Mouse (Mus musculus) midbrain, embryonic 15.5 days (tissue): ENCODE results near the gene Limch1. TPM values are rescaled to one million over a fixed set of nuclear protein-coding genes. Genes with fewer than 3 reads are reported as not detected.

Experiments used
- ATAC-seq: fragments of 200-750 bp; cut with Nextera tagmentation; replicated peaks from 2 replicates; pipeline ENCODE4 v1.8.0; 2017; ENCODE audit warnings: moderate TSS enrichment
- H3K27ac ChIP-seq: fragments of 300-500 bp; sonication (generic); 2 replicates; pipeline ENCODE4 v1.5.1; 2015; ENCODE audit warnings: mild to moderate bottlenecking, inconsistent platforms
- H3K27me3 ChIP-seq: fragments of 300-500 bp; sonication (generic); replicated peaks from 2 replicates; pipeline ENCODE4 v1.6.1; 2015; ENCODE audit warnings: inconsistent platforms
- H3K36me3 ChIP-seq: fragments of 300-500 bp; sonication (generic); replicated peaks from 2 replicates; pipeline ENCODE4 v1.6.1; 2015; ENCODE audit warnings: inconsistent platforms
- H3K4me1 ChIP-seq: fragments of 300-500 bp; sonication (generic); 2 replicates; pipeline ENCODE4 v1.6.1; 2015; ENCODE audit warnings: inconsistent platforms
- H3K4me2 ChIP-seq: fragments of 300-500 bp; sonication (generic); 2 replicates; pipeline ENCODE4 v1.6.1; 2015; ENCODE audit warnings: inconsistent platforms, mild to moderate bottlenecking, moderate library complexity
- H3K4me3 ChIP-seq: fragments of 300-500 bp; sonication (generic); 2 replicates; pipeline ENCODE4 v1.5.1; 2015; ENCODE audit warnings: mild to moderate bottlenecking, inconsistent platforms
- H3K9ac ChIP-seq: fragments of 300-500 bp; sonication (generic); 2 replicates; pipeline ENCODE4 v1.6.1; 2015; ENCODE audit warnings: mild to moderate bottlenecking, inconsistent platforms
- H3K9me3 ChIP-seq: fragments of 300-500 bp; sonication (generic); 2 replicates; pipeline ENCODE4 v1.6.1; 2016; ENCODE audit warnings: inconsistent platforms
- WGBS: fragments of 180-500 bp; shearing (Covaris S2); methylation state at CpG from one replicate; pipeline ENCODE4 v1.1.7; 2015; ENCODE audit warnings: mixed read lengths; 5-methylcytosine and 5-hydroxymethylcytosine counted together
- polyA plus RNA-seq: library from polyadenylated mRNA; unstranded; fragments of >200 nt; fragmentation: Nextera tagmentation; extraction: Ambion mirVana; gene quantifications from 2 replicates; pipeline ENCODE4 v1.2.1, GENCODE M21; 2015

The Limch1 gene
- polyA plus RNA-seq, 1 experiment from 2014 or later = 47.6 TPM

DNA sequence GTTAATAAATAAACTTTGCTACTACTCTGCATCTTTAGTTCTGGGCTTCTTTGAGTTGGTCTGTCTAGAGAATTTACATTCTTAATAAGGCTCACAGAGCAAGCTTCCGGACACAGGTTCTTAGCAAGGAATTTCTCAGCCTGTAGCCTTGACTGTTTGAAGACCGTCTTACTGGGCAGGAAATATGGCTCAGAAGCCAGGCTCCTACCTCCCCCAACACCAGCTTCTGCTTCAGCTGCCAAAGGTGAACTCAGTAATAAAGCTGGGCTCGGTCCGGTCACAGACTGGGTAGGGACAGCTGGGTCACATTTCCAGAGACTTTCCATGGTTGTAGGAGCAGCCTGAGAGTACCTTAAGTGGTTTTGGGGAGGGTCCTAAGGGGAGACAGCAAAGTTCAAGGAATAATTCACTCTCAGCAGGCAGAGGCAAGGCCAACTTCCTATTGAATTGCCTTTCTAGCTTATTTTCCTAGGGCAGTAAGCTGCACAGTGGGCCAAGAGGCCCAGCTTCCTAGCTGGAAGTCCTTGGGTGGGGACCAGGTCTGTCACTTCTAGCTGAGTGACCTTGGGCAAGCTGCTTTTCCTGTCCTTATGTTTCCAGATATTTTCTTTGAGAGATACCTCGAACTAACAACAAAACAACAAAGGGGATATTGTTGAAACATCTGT is 3.0 kb downstream of the Limch1 start:
- 28% methylated on average over 5 of the region's 5 CpGs for WGBS
- peaks cover 40% of the 10 kb centered on the region for H3K4me1 ChIP-seq
- H3K4me2 ChIP-seq = peak overlapping the region; percentile 80
- ATAC-seq = no peak
- no peaks in the 10 kb centered on the region for H3K9me3 ChIP-seq
- no peaks in the 10 kb centered on the region for H3K36me3 ChIP-seq
- peak overlapping the region; percentile 39; the same call in 1 of the 2 replicates for H3K27ac ChIP-seq
- no peak overlapping the region for H3K4me3 ChIP-seq
- no peak overlapping the region for H3K9ac ChIP-seq
- no peaks in the 10 kb centered on the region for H3K27me3 ChIP-seq

DNA sequence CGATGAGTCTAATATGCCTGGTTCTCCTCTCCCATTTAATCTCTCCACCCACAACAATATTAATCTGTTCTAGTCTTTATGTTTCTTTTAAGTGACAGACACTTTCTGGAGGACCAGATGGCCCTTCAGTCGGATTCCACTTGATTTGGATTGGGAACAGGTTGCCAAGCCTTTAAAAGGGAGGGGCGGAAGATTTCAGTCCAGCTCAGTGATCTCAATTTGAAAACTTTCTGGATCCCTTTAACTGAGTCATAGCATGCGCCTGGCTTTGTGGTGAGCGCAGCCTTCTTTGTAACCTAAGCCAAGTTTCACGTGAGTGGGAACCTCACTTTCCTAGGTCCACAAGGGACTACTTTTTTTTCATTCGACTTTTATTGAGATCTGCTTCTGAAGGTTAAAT is 5.0 kb downstream of the Limch1 start:
- H3K27ac ChIP-seq = no peak overlapping the region
- no peak overlapping the region for H3K4me2 ChIP-seq
- peaks cover 36% of the 10 kb centered on the region for H3K4me1 ChIP-seq
- no peaks in the 10 kb centered on the region for H3K27me3 ChIP-seq
- no peak overlapping the region for H3K4me3 ChIP-seq
- WGBS = 59% methylated on average over 7 of the region's 7 CpGs
- no peak overlapping the region for H3K9ac ChIP-seq
- H3K9me3 ChIP-seq = no peaks in the 10 kb centered on the region
- no peak for ATAC-seq
- H3K36me3 ChIP-seq = no peaks in the 10 kb centered on the region

DNA sequence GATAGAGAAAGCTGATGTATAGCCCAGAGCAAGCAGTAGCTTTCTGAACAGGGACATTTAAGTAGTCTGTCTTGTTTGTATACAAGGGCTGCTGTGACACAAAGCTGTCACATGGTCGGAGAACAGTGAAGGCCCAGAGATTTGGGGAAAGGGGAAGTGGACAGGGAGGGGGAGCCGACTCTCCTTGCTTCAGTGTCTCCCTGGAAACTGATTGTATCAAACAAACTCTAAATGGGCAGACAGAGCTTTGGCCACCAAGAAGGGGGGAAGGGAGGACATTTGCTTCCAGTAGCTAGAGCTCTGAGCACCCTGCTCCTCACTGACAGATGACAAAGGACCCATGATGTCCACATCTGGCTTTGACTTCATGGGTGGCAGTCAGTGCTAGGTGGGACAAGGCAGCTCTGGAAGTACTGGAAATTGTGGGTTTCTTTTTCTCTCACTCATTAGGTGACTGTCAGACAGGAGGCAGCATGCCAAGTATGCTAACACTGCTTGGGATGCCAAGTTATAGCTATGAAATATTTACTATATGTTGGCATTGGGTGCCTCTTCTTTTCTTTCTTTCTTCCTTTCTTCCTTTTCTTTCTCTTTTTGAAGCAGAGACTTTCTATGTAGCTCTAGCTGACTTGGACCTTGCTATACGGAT is 5.8 kb downstream of the Limch1 start:
- no peaks in the 10 kb centered on the region for H3K9me3 ChIP-seq
- H3K27me3 ChIP-seq = no peaks in the 10 kb centered on the region
- H3K36me3 ChIP-seq = no peaks in the 10 kb centered on the region
- no peak overlapping the region for H3K4me3 ChIP-seq
- no peak overlapping the region for H3K27ac ChIP-seq
- no peak overlapping the region for H3K9ac ChIP-seq
- peaks cover 33% of the 10 kb centered on the region for H3K4me1 ChIP-seq
- WGBS = 38% methylated on average over 3 of the region's 3 CpGs
- ATAC-seq = no peak
- H3K4me2 ChIP-seq = no peak overlapping the region

DNA sequence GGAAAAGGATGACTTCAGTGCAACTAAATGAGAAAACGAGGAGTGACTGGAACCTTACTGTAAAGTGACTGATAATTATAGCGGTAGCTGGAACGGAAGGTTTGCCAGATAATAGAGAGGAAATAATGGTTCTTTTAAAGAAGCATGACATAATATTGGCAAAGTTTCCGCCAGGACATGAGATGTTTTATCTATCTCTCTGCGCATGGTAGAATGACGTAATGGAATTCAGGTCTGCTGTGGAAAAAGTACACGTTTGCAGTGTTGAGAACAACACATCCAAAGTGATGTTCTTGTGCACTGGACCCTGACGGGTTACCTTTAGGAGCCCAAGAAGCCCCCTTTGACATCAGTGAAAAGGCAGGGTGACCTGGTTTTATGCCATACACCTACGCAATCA is 8.0 kb downstream of the Limch1 start:
- Histone ChIP-seq H3K27ac (no peak overlapping the region), H3K4me1 (peaks cover 31% of the 10 kb centered on the region), H3K9ac (no peak overlapping the region), H3K4me2 (no peak overlapping the region), H3K36me3 (no peaks in the 10 kb centered on the region), H3K27me3 (no peaks in the 10 kb centered on the region), H3K9me3 (no peaks in the 10 kb centered on the region), H3K4me3 (no peak overlapping the region)
- ATAC-seq = no peak
- 88% methylated on average over 9 of the region's 9 CpGs for WGBS

DNA sequence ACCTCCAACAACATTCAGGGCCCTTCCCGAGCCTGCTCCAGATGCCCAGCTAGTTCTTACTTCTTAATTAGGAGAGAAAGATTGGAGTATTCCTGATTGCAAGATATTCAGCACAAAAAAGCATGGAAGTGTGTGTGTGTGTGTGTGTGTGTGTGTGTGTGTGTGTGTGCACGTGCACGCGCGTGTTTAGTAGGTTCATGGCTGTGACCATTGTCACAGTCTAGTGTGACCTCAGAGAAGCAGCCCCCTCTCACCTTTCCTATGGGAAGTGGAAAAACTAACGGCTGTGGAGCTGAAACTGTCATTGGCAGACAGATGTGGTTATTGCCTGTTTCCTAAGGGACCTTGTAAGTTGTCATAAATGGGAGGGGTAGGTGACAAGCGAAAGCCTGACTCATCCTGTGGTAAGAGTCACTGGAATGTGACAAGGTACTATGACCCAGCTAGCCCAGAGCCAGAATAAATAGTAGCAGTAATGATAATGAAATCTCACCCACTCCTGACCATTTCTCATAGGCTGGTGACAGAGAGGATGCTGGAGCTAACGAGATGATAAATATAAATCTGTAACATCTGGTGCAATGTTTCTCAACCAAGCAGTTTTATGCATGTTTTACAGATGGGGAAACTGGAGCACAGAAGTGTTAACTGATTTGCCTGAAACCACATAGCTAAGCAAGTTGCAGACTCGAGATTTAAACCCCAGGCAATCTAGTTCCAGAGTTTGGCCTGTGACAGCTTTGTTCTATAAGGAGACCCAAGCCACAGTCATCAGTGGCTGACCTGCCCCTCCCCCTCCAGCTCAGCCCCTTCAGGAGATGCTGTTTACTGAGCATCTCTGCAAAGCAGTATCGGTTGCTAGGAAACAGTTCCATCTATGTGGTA is 11.4 kb downstream of the Limch1 start:
- Histone ChIP-seq H3K36me3 (no peaks in the 10 kb centered on the region), H3K9ac (no peak overlapping the region), H3K4me3 (no peak overlapping the region), H3K9me3 (no peaks in the 10 kb centered on the region), H3K27ac (peak overlapping the region; percentile 55), H3K27me3 (no peaks in the 10 kb centered on the region), H3K4me2 (no peak overlapping the region), H3K4me1 (peaks cover 18% of the 10 kb centered on the region)
- ATAC-seq = peak; percentile 89
- WGBS = 63% methylated on average over 10 of the region's 10 CpGs

DNA sequence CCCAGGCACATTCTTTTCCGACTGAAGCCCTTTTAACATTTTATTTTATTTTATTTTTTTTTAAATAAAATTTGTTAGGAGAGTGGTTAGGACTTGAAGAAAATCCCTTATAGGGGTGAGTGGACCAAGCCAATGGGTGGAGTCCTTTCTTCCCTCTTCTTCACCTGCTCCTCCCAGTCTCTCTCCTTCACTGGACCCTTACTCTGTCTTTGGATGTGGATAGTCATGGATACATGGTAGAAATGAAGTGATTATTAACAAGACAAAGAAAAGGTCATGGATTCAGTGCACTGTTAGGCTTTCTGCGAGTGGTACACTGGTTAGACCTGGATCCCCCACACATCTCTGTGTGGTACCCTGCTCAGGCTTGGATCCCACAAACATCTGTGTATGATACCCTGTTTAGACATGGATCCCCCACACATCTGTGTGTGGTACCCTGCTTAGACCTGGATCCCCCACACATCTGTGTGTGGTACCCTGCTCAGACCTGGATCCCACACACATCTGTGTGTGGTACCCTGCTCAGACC is 12.1 kb downstream of the Limch1 start:
- H3K9me3 ChIP-seq = no peaks in the 10 kb centered on the region
- ATAC-seq = peak; percentile 65
- no peak overlapping the region for H3K4me2 ChIP-seq
- peaks cover 18% of the 10 kb centered on the region for H3K4me1 ChIP-seq
- H3K4me3 ChIP-seq = no peak overlapping the region
- H3K27ac ChIP-seq = peak overlapping the region; percentile 55
- H3K36me3 ChIP-seq = no peaks in the 10 kb centered on the region
- 46% methylated on average over 2 of the region's 2 CpGs for WGBS
- no peaks in the 10 kb centered on the region for H3K27me3 ChIP-seq
- H3K9ac ChIP-seq = no peak overlapping the region

DNA sequence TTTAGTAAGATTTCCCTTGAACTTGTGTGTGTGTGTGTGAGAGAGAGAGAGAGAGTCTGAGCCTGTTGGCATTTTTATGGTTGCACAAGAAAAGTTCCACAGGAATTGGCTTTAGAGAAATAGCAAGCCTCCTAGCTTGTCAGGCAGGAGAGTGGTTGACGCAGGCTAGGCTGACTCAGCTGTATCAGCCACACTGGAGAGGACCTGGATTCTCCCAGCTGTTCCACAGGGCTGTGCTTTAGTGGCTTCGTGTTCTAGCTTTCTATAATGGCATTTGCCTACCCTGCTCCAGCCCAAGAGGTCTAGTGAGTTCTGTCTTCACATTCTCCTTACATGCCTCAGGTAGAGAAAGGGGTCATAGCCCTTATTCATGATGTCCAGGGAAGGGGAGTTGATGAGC is 13.7 kb downstream of the Limch1 start:
- no peak for ATAC-seq
- Histone ChIP-seq H3K9me3 (no peaks in the 10 kb centered on the region), H3K27ac (no peak overlapping the region), H3K9ac (no peak overlapping the region), H3K4me3 (no peak overlapping the region), H3K36me3 (no peaks in the 10 kb centered on the region), H3K4me2 (no peak overlapping the region), H3K4me1 (peaks cover 18% of the 10 kb centered on the region), H3K27me3 (no peaks in the 10 kb centered on the region)
- 77% methylated on average over 2 of the region's 2 CpGs for WGBS

DNA sequence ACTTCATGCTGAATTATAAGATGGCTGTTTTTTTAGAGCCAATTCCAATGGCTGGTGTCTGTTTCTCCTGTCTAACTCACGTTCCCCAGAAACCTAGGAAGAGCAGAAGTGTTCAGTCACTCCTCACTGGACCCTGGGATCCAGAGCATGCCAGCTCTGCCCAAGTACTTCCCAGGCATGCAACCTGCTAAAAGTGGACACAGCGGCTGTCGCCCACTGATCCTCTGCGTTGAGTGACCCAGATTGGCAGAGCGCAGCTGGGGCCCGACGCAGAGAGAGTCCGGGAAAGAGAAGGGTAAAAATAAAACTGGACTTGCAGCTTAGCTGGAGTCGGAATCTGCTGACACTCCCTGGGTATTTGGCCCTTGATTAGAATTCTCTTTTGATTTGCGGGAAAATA is 15.1 kb downstream of the Limch1 start:
- no peaks in the 10 kb centered on the region for H3K9me3 ChIP-seq

DNA sequence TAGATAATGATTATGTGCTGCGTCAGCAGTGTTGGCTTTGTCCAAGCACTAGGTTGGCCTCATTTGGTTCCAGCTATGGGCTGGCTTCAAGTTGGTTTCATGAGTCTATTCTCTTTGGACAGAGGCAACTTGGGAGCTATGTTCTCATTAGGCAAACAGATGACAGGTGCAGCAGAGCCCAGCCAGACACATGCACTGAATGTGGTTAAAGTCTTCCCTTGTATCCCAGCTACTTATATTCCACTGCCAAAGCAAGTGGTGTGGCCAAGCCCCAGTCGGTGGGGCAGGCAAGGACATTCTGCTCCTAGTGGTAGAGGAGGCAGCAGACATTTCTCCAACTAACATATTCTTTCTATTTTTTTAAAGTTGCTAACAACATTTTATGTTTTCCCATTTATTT is 16.4 kb downstream of the Limch1 start:
- Histone ChIP-seq H3K27ac (no peak overlapping the region), H3K36me3 (no peaks in the 10 kb centered on the region), H3K4me2 (no peak overlapping the region), H3K9ac (no peak overlapping the region), H3K9me3 (no peaks in the 10 kb centered on the region), H3K27me3 (no peaks in the 10 kb centered on the region), H3K4me3 (no peak overlapping the region), H3K4me1 (peaks cover 13% of the 10 kb centered on the region)
- WGBS = 84% methylated on average over 2 of the region's 2 CpGs
- ATAC-seq = no peak

More for the DNA sequence above, 15.1 kb downstream of the Limch1 start:
- Histone ChIP-seq H3K4me2 (no peak overlapping the region), H3K9ac (no peak overlapping the region), H3K36me3 (no peaks in the 10 kb centered on the region), H3K27me3 (no peaks in the 10 kb centered on the region), H3K4me1 (peaks cover 18% of the 10 kb centered on the region), H3K27ac (no peak overlapping the region), H3K4me3 (no peak overlapping the region)
- ATAC-seq = no peak
- 83% methylated on average over 10 of the region's 10 CpGs for WGBS

DNA sequence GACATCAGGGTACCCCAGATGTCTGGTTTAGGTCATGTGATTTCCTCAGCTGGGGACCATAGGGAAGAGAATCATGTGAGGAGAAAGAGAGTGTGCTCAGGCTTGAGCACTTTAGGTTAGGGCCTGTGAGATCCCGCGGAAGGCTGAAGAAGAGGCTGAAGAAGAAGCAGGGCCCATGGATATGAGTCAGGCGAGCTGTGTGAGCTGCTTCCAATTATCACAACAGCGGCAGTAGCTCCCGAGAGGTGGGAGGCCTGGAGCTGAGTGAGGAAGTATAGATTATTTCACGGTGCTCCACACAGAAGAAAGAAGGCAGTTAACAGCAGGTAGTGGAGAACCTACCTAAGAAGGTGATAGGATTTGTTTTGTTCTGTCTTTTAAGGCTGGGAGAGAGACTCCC is 18.5 kb downstream of the Limch1 start:
- Histone ChIP-seq H3K4me1 (no peaks in the 10 kb centered on the region; the same call in 1 of the 2 replicates), H3K27me3 (no peaks in the 10 kb centered on the region), H3K36me3 (no peaks in the 10 kb centered on the region), H3K4me3 (no peak overlapping the region), H3K27ac (no peak overlapping the region), H3K4me2 (no peak overlapping the region), H3K9me3 (no peaks in the 10 kb centered on the region), H3K9ac (no peak overlapping the region)
- no peak for ATAC-seq
- WGBS = 79% methylated on average over 6 of the region's 6 CpGs

DNA sequence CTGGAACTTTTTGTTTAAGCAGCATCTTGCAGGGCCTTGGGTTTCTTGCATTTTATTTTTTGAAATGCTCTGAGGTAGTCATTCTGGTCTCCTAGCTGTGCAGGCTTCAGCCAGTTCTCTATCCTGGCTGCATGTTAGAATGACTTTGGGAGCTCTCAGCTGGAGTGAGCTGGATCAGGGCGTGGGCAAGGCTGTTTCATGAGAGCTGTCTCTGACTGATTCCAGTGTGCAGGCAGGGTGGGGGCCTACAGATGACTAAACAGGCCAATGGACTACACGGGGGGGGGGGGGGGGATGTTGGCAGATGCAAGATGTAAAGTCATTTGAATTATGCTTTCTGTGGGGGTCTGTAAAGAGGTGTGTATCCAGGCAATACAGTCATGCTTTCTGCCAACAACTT is 20.3 kb downstream of the Limch1 start:
- no peaks in the 10 kb centered on the region for H3K36me3 ChIP-seq
- 61% methylated on average over 2 of the region's 2 CpGs for WGBS
- no peak overlapping the region for H3K4me3 ChIP-seq
- H3K4me2 ChIP-seq = no peak overlapping the region
- H3K27me3 ChIP-seq = no peaks in the 10 kb centered on the region
- no peak overlapping the region for H3K9ac ChIP-seq
- ATAC-seq = no peak
- no peak overlapping the region for H3K27ac ChIP-seq
- H3K9me3 ChIP-seq = no peaks in the 10 kb centered on the region
- peaks cover 3% of the 10 kb centered on the region; the same call in 1 of the 2 replicates for H3K4me1 ChIP-seq

DNA sequence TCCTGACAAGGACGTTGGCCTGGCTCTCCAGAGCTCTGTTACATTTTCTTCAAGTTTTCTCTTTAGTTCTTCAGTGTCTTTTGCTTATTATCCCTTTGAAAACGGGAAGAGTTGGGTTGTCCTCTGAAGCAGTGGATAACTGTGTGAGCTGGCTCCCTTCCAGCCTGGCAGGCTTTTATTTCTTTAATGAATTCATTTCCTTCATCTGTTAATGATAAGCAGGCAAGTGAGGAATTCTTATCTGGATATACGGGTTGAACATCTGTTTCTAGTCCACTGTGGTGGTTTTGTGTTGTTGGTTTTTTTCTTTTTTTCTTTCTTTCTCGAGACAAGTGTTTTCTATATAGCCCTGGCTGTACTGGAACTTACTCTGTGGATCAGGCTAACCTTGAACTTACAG is 22.4 kb downstream of the Limch1 start:
- no peak for ATAC-seq
- Histone ChIP-seq H3K4me3 (no peak overlapping the region), H3K9ac (no peak overlapping the region), H3K4me1 (peaks cover 9% of the 10 kb centered on the region), H3K9me3 (no peaks in the 10 kb centered on the region), H3K27me3 (no peaks in the 10 kb centered on the region), H3K4me2 (no peak overlapping the region), H3K36me3 (no peaks in the 10 kb centered on the region), H3K27ac (no peak overlapping the region)
- 25% methylated on average over 4 of the region's 4 CpGs for WGBS
